Mouse (Mus musculus): Measurements from ENCODE around the gene Pla2g4a.

DNA sequence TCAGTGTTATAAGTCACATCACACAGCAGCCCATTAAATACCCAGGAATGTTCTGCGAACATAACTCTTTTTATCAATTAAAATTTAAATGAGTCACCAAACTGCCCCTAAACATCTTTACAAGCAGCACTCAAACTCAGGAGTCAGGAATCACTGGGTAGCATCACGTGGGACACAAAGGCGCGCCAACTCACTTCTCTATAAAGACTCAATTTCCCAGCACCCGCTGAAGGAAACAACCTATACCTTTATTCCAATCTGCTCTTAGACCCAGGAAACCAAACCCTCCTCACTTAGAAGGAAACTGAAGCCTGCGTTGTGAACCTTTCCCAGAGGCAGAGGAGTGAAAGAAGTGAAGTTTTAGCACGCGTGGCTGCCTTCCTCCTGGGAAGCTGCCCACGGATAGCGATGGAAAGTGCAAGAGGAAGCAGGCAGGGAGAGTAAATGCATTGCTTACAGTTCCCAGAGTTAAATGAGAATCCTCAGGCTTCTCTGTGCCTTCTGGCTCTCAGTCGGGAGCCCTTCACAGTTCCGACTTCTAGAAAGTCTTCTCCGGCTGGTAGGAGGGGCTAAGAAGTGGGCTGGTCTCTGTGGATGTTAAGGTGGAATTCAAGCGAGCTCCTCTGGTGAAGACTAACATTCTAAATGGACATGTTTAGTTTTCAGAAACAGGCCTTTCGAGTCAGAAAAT, at the start of gene Pla2g4a:
- TF ChIP-seq CTCF (IDR thresholded peaks at IDR 0.05; ENCODE audit: control insufficient read depth, insufficient read depth, low read length) = no peak
- no peak for TF ChIP-seq POLR2A (IDR thresholded peaks at IDR 0.05; ENCODE audit: borderline replicate concordance, control insufficient read depth, low read depth, low read length)

All from bone marrow, adult 2 months (tissue).